ENCODE assay signal across 8 mouse cellular contexts in the genomic region with DNA sequence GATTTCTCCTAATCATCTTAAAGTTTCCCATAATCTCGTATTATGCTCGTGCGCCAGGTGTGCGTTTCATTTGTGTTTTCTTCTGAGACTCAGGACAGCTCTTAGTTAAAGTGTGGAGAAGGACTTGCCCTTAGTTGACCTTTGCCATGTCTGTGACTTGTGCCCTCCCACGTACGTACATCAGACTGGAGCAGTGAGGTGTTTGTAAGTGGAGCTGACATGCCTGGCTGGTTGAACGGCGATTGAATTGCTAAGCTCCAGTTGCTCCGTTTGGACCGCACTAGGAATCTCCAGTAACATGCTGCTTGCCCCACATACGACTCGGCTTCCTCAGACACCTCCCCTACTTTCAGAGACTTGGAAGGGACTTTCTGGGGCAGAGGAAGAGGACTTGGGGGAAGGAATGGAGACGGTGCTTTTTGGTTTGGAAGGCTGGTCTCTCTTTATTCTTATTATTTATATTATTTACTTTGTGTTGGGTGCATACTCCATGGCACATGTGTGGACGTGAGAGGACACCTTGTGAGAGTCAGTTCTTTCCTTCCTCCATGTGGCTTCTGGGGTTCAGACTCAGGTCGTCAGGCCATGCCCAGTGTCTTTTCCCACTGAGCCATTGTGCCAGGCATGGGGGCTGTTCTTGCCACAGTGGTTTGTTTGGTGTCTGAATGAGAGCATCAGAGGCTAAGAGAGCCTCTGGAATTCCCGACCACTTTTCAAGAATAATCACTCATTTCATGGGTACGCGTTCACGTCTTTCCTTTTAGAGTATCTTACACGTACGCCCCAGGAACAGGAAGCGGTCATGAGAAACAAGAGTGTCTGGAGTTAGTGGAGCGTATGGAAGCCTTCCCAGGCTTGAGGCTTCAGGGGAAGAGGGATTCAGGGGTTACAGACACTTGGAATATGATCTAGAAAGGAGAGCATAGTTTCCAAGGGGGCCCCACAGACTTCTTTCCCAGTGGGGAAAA. TPM values are rescaled to one million over a fixed set of nuclear protein-coding genes. Genes with fewer than 3 reads are reported as not detected.
A peak's percentile ranks its signal among the peaks of the same experiment; 100 is the strongest.
DNase-seq lines count a peak whose midpoint lies in the region; ATAC-seq and TF ChIP-seq lines count a peak whose summit lies in the region.
"Had no signal": no experiment of that assay in that cellular context is flagged by ENCODE, and none has a peak within 500 bp of the region (broad histone marks: within the 10 kb centered on the region; RNA-seq: fewer than 3 reads in every experiment).

No protein-coding gene starts in this region.

- no peaks in the 10 kb centered on the region for H3K27me3 ChIP-seq in lung, embryonic 15.5 days
- no peaks in the 10 kb centered on the region for H3K27me3 ChIP-seq in embryonic facial prominence, embryonic 10.5 days (replicated peaks; ENCODE audit: low read depth, poor library complexity, severe bottlenecking)
- H3K27me3 ChIP-seq in kidney, adult 2 months (replicated peaks; ENCODE audit: control insufficient read depth, insufficient read depth, low read length): no peaks in the 10 kb centered on the region

- no peak for TF ChIP-seq POLR2A in kidney, adult 2 months (IDR thresholded peaks at IDR 0.05; ENCODE audit: low read depth, low read length)

- no peak for ATAC-seq in lung, embryonic 15.5 days (ENCODE audit: borderline replicate concordance, extremely low read depth, low FRiP score, low TSS enrichment)

- TF ChIP-seq CTCF in kidney, adult 2 months (conservative IDR thresholded peaks at IDR 0.05; ENCODE audit: insufficient read depth, insufficient read length, low read depth, low read length): no peak

- peak overlapping the region; percentile 69 for H3K27ac ChIP-seq in lung, embryonic 15.5 days
- peak overlapping the region; percentile 51 for H3K27ac ChIP-seq in embryonic facial prominence, embryonic 10.5 days (replicated peaks)
- H3K27ac ChIP-seq in kidney, adult 2 months (ENCODE audit: insufficient read depth, low read depth, low read length): peak overlapping the region; percentile 96

- no peak overlapping the region for H3K4me3 ChIP-seq in lung, embryonic 15.5 days
- H3K4me3 ChIP-seq in embryonic facial prominence, embryonic 10.5 days: no peak overlapping the region
- H3K4me3 ChIP-seq in kidney, adult 2 months (ENCODE audit: insufficient read depth, low read depth, low read length): no peak overlapping the region

- DNase-seq in lung, postnatal 14 days: no peak
- no peak for DNase-seq in embryonic facial prominence, embryonic 10.5 days (ENCODE audit: low spot score)
- peak; percentile 82 for DNase-seq in kidney, adult 2 months
- peak; percentile 63 for DNase-seq in retina, postnatal 1 day
- no peak for DNase-seq in adrenal gland, postnatal 4 days (ENCODE audit: low spot score in 2 of 2)
- no peak for DNase-seq in frontal cortex, postnatal 25 days (ENCODE audit: low spot score in 2 of 2)
- DNase-seq: adrenal gland, postnatal 14 days had no signal

- 0 out of 2 replicates have a peak overlapping the region, but pooled peaks have one; percentile 8 for H3K9ac ChIP-seq in lung, embryonic 15.5 days

- H3K9me3 ChIP-seq in lung, embryonic 15.5 days: no peaks in the 10 kb centered on the region
- H3K9me3 ChIP-seq in embryonic facial prominence, embryonic 10.5 days: no peaks in the 10 kb centered on the region

- peaks cover 27% of the 10 kb centered on the region for H3K36me3 ChIP-seq in lung, embryonic 15.5 days
- H3K36me3 ChIP-seq in embryonic facial prominence, embryonic 10.5 days (replicated peaks): peaks cover 33% of the 10 kb centered on the region
- no peaks in the 10 kb centered on the region for H3K36me3 ChIP-seq in kidney, adult 2 months (ENCODE audit: control insufficient read depth, insufficient read depth, low read length)

- H3K4me2 ChIP-seq in lung, embryonic 15.5 days: no peak overlapping the region

- H3K4me1 ChIP-seq in lung, embryonic 15.5 days: peaks cover 39% of the 10 kb centered on the region
- H3K4me1 ChIP-seq in embryonic facial prominence, embryonic 10.5 days: peaks cover 49% of the 10 kb centered on the region
- H3K4me1 ChIP-seq in kidney, adult 2 months (ENCODE audit: control insufficient read depth, insufficient read depth, low read length): peaks cover 40% of the 10 kb centered on the region

- WGBS in lung, embryonic 15.5 days: 44% methylated on average over 23 of the region's 23 CpGs
- 70% methylated on average over 23 of the region's 23 CpGs for WGBS in embryonic facial prominence, embryonic 10.5 days
- 35% methylated on average over 23 of the region's 23 CpGs for WGBS in kidney, adult 2 months

RNA-seq across cellular contexts. Expression of a gene that starts 20.5 kb away (rescaled TPM):
- 126 and 132 TPM in 2 replicates for polyA plus RNA-seq in lung, embryonic 15.5 days (2015; fragmentation: Nextera tagmentation; extraction: Ambion mirVana)
- polyA plus RNA-seq in embryonic facial prominence, embryonic 10.5 days (2016; fragmentation: Nextera tagmentation; extraction: Ambion mirVana): 172 and 192 TPM in 2 replicates
- polyA plus RNA-seq in kidney, adult 2 months (2012; rRNA removed): 102 and 118 TPM in 2 replicates
- 10 to 100 TPM; 54.6 to 71.7 TPM for total RNA-seq in adrenal gland, postnatal 4 days (2021)

RNA-seq across cellular contexts. Expression of a gene that starts 39.8 kb away (rescaled TPM):
- polyA plus RNA-seq in lung, embryonic 15.5 days (2015; fragmentation: Nextera tagmentation; extraction: Ambion mirVana): 19.4 and 20.9 TPM in 2 replicates
- 23.4 and 24.2 TPM in 2 replicates for polyA plus RNA-seq in embryonic facial prominence, embryonic 10.5 days (2016; fragmentation: Nextera tagmentation; extraction: Ambion mirVana)
- 6.9 and 7.5 TPM in 2 replicates for polyA plus RNA-seq in kidney, adult 2 months (2012; rRNA removed)
- 10 to 100 TPM; 11.1 to 11.3 TPM for total RNA-seq in adrenal gland, postnatal 4 days (2021)

RNA-seq across cellular contexts. Expression of a gene that starts 45.1 kb away (rescaled TPM):
- 1.1 and 1.3 TPM in 2 replicates for polyA plus RNA-seq in lung, embryonic 15.5 days (2015; fragmentation: Nextera tagmentation; extraction: Ambion mirVana)
- 0.35 and 0.38 TPM in 2 replicates for polyA plus RNA-seq in embryonic facial prominence, embryonic 10.5 days (2016; fragmentation: Nextera tagmentation; extraction: Ambion mirVana)
- 0.08 and 0.09 TPM in 2 replicates for polyA plus RNA-seq in kidney, adult 2 months (2012; rRNA removed)
- under 1 TPM; 0.70 to 0.79 TPM for total RNA-seq in adrenal gland, postnatal 4 days (2021)

RNA-seq across cellular contexts. Expression of a gene that starts 56.7 kb away (rescaled TPM):
- polyA plus RNA-seq in lung, embryonic 15.5 days (2015; fragmentation: Nextera tagmentation; extraction: Ambion mirVana): 0.12 TPM in 1 of 2 replicates, not detected in the other
- polyA plus RNA-seq in embryonic facial prominence, embryonic 10.5 days (2016; fragmentation: Nextera tagmentation; extraction: Ambion mirVana): 0.10 and 0.75 TPM in 2 replicates
- 0.24 and 3.5 TPM in 2 replicates for polyA plus RNA-seq in kidney, adult 2 months (2012; rRNA removed)
- total RNA-seq in adrenal gland, postnatal 4 days (2021): 1 to 10 TPM in 1 of 2 experiments, under 1 TPM in 1; 0.65 to 1.5 TPM

Comparison
In these comparisons a context has a peak if more than half of its experiments do, and no peak if none do; other contexts are left out.
1. DNase-seq: peak in kidney, adult 2 months (single experiment) and retina, postnatal 1 day (single experiment); none in lung, postnatal 14 days (single experiment), embryonic facial prominence, embryonic 10.5 days (single experiment), adrenal gland, postnatal 4 days (0 of 2) and frontal cortex, postnatal 25 days (0 of 2).
2. Peak in every context shown above with its lines, with median percentiles within 50 percentile points of each other: H3K27ac ChIP-seq.